Mouse (Mus musculus) midbrain, embryonic 12.5 days (tissue): ENCODE results near the gene Mga. TPM values are rescaled to one million over a fixed set of nuclear protein-coding genes. Genes with fewer than 3 reads are reported as not detected.

Experiments used
- ATAC-seq: fragments of 200-750 bp; cut with Nextera tagmentation; 2 replicates; pipeline ENCODE4 v1.8.0; 2017; ENCODE audit warnings: low read depth, moderate TSS enrichment, moderate library complexity; ENCODE audit not compliant: low FRiP score
- H3K27ac ChIP-seq: fragments of 300-500 bp; sonication (generic); replicated peaks from 2 replicates; pipeline ENCODE4 v1.5.1; 2016; ENCODE audit warnings: mild to moderate bottlenecking
- H3K27me3 ChIP-seq: fragments of 300-500 bp; sonication (generic); 2 replicates; pipeline ENCODE4 v1.6.1; 2016; ENCODE audit warnings: mild to moderate bottlenecking
- H3K36me3 ChIP-seq: fragments of 300-500 bp; sonication (generic); 2 replicates; pipeline ENCODE4 v1.6.1; 2016
- H3K4me1 ChIP-seq: fragments of 300-500 bp; sonication (generic); 2 replicates; pipeline ENCODE4 v1.6.1; 2016
- H3K4me2 ChIP-seq: fragments of 300-500 bp; sonication (generic); replicated peaks from 2 replicates; pipeline ENCODE4 v1.6.1; 2016; ENCODE audit warnings: mild to moderate bottlenecking, moderate library complexity
- H3K4me3 ChIP-seq: fragments of 300-500 bp; sonication (generic); 2 replicates; pipeline ENCODE4 v1.5.1; 2016; ENCODE audit warnings: mild to moderate bottlenecking
- H3K9ac ChIP-seq: fragments of 300-500 bp; sonication (generic); replicated peaks from 2 replicates; pipeline ENCODE4 v1.6.1; 2016; ENCODE audit warnings: mild to moderate bottlenecking, moderate library complexity
- H3K9me3 ChIP-seq: fragments of 300-500 bp; sonication (generic); 2 replicates; pipeline ENCODE4 v1.6.1; 2016; ENCODE audit warnings: mild to moderate bottlenecking
- WGBS: fragments of 180-500 bp; shearing (Covaris S2); methylation state at CpG from one replicate; pipeline ENCODE4 v1.1.7; 2016; 5-methylcytosine and 5-hydroxymethylcytosine counted together
- polyA plus RNA-seq: library from polyadenylated mRNA; unstranded; fragments of >200 nt; fragmentation: Nextera tagmentation; extraction: Ambion mirVana; gene quantifications from 2 replicates; pipeline ENCODE4 v1.2.1, GENCODE M21; 2016

Mga gene
- polyA plus RNA-seq, 1 experiment from 2014 or later, result 40.0 TPM

DNA sequence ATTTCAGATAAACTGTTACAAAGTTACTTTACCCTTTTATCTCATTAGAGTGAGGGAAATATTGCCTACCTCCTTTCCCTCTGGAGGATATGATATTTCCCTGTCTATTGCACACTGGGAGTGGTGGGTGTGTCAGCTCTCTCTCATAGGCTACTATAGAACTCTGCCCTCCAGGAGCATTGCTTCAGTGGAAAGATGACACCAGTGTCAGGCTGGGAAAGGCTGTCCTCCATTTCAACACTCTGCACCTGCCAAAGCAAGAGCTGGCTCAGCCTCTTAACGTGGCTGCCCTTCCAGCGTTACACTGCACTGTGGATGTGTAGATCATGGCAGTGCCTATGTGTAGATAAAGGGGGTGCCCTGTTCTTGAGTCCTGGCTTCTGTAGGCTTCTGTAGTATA lies 95.3 kb downstream of the Mga start:
- no peak overlapping the region for H3K9ac ChIP-seq
- H3K36me3 ChIP-seq, result no peaks in the 10 kb centered on the region
- H3K27ac ChIP-seq, result no peak overlapping the region
- ATAC-seq, result no peak
- H3K27me3 ChIP-seq, result no peaks in the 10 kb centered on the region
- no peaks in the 10 kb centered on the region for H3K4me1 ChIP-seq
- WGBS, result 94% methylated on average over 2 of the region's 2 CpGs
- no peak overlapping the region for H3K4me2 ChIP-seq
- no peak overlapping the region for H3K4me3 ChIP-seq
- no peaks in the 10 kb centered on the region for H3K9me3 ChIP-seq

DNA sequence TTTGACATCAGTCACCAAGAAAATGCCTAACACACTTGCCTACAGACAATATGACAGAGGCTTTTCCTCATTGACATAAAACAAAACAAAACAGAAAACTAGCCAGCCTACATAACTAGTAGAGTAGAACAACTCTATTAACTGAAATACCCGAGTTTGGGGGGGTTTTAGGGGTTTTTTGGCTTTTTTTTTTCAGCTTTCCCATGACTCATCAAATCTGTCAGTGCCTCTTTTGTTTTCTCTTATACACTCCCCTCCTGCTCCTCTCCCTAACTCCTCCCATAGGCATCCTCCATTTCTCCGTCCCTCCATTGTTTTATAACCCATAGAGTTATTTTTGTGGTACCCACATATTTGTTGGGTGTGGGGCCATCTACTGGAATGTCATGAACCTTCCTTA lies 96.5 kb downstream of the Mga start:
- Histone ChIP-seq H3K27ac (no peak overlapping the region), H3K4me2 (no peak overlapping the region), H3K9me3 (no peaks in the 10 kb centered on the region), H3K4me3 (no peak overlapping the region), H3K9ac (no peak overlapping the region), H3K4me1 (no peaks in the 10 kb centered on the region), H3K36me3 (no peaks in the 10 kb centered on the region), H3K27me3 (no peaks in the 10 kb centered on the region)
- no peak for ATAC-seq
- 58% methylated on average over 2 of the region's 2 CpGs for WGBS

DNA sequence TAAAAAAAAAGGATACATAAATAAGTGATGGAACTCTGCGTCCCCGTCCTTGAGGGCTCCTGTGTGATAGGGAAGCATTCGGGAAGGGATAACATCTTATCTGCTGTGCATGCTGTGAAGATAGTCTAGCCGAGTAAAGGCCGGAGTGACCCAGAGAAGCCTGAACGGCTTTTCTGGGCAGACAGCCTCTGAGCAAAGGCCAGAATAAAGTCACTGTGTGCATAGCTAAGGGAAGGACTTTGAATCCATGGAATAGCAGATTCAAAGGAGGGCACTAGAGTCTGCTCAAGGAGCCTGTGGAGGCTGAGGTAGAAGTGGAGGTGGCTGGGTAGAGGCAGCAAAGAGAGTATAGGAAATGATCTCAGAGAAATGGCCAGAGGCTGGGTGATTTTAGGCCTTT lies 97.8 kb downstream of the Mga start:
- H3K9me3 ChIP-seq, result no peaks in the 10 kb centered on the region
- ATAC-seq, result no peak
- WGBS, result 90% methylated on average over 6 of the region's 6 CpGs
- no peak overlapping the region for H3K4me3 ChIP-seq
- H3K27ac ChIP-seq, result no peak overlapping the region
- H3K4me2 ChIP-seq, result no peak overlapping the region
- H3K36me3 ChIP-seq, result no peaks in the 10 kb centered on the region
- H3K27me3 ChIP-seq, result no peaks in the 10 kb centered on the region
- H3K4me1 ChIP-seq, result no peaks in the 10 kb centered on the region
- H3K9ac ChIP-seq, result no peak overlapping the region

DNA sequence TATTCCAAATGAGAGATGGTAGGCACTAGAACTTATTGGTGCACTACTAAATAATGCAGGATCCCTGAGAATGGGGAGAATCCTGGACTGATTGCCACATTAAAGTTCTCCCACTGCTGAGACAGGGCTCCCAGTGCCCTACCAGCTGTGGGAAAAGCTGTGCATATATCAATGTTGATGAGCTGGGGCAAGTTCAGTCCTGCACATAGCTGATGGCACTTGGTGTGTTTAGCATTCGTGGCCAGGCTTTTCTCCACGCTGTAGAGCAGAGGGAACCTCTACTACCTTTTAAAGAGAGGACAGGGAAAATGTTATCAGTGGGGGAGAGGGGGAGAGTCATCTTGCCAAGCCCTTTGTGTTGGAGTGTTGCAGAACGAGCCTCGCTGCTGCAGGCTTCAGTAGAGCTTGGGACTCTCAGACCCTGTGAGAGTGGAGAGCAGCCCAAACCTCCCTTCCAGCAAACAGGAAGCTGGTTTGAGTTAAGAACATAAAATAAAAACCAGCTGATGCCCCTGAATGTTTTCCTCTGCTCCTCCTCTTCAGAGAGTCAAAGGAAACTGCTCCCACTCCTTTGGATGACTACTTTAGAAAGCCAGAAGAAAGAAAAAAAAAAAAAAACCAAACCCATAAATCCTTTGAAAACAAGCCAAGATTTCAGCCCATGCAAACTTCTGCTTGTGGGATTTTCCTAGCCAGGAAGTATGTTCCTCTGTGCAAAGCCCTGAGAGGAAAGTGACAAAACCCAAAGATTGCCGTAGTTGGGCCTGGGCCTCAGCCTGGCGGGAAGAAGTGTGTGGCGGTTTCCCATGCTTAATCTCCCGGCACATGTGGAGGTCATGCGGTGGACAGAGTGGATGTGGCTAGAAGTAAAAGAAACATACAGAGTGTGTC lies 98.6 kb downstream of the Mga start:
- Histone ChIP-seq H3K36me3 (no peaks in the 10 kb centered on the region), H3K4me2 (no peak overlapping the region), H3K9ac (no peak overlapping the region), H3K9me3 (no peaks in the 10 kb centered on the region), H3K27ac (no peak overlapping the region), H3K27me3 (no peaks in the 10 kb centered on the region), H3K4me3 (no peak overlapping the region), H3K4me1 (no peaks in the 10 kb centered on the region)
- ATAC-seq, result no peak
- WGBS, result 73% methylated on average over 9 of the region's 9 CpGs

GRCm38 (mm10) chr2:119997354-119997753 lies 100.3 kb downstream of the Mga start:
- H3K9ac ChIP-seq, result no peak overlapping the region
- WGBS, result 86% methylated on average over 4 of the region's 4 CpGs
- no peak overlapping the region for H3K4me3 ChIP-seq
- no peaks in the 10 kb centered on the region for H3K9me3 ChIP-seq
- no peaks in the 10 kb centered on the region for H3K27me3 ChIP-seq
- H3K4me1 ChIP-seq, result no peaks in the 10 kb centered on the region
- ATAC-seq, result no peak
- no peaks in the 10 kb centered on the region for H3K36me3 ChIP-seq
- no peak overlapping the region for H3K27ac ChIP-seq
- H3K4me2 ChIP-seq, result no peak overlapping the region

DNA sequence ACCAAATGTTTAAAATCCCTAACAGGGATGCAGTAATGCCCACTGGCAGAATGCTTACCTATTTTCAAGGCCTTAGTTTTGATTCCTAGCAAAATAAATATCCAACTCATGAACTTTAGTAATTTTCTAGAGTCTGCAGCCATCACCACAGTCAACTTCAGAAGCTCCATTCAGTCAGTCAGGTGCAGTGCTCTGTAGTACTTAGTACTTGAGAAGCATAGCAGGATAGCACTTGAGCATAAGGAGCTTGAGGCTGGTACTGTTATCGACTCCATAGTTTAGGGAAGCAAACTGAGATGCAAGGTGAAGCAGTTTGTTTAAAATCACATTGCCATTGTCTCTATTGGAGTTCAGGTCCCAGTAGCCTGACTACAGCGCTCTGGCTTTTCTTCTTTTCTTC lies 102.7 kb downstream of the Mga start:
- ATAC-seq, result no peak
- Histone ChIP-seq H3K4me2 (no peak overlapping the region), H3K4me3 (no peak overlapping the region), H3K36me3 (no peaks in the 10 kb centered on the region), H3K9ac (no peak overlapping the region), H3K27me3 (no peaks in the 10 kb centered on the region), H3K9me3 (no peaks in the 10 kb centered on the region), H3K27ac (no peak overlapping the region), H3K4me1 (no peaks in the 10 kb centered on the region)
- WGBS, result 99% methylated on average over 2 of the region's 2 CpGs

DNA sequence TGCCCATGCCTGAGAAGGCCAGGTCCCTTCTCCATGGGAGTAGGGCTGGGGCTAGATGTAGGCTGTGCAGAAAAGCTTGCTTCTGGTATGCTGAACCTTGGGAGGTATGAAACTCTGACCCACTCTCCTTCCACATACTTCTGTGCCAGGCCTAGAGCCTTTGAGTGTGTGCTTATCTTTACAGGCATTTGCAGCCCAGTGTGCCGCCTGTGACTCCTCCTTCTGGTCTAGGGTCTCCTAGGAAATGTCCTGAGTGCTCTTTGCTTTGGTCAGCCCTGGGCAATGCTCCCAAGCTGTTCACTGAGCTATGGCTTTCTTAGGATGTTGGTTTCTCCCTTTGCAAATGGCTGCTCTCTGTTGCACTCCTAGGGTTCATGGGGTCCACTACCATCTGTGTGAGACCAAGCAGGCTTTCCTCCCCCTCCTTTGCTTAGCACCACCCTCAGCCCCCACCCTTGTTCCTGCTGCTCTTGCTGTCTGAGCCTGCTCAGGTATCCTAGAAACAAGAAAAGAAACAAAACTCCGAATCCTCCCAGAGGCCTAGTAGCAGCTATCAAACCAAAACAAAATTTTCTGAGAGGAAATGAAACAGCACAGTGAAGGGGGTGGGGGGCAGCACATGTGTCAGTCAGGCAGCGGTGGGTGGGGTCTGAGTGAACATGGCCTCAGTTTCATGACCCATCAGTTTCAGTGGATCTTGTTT lies 104.0 kb downstream of the Mga start:
- Histone ChIP-seq H3K9ac (no peak overlapping the region), H3K36me3 (no peaks in the 10 kb centered on the region), H3K27me3 (no peaks in the 10 kb centered on the region), H3K4me3 (no peak overlapping the region), H3K4me2 (no peak overlapping the region), H3K4me1 (no peaks in the 10 kb centered on the region), H3K9me3 (no peaks in the 10 kb centered on the region), H3K27ac (no peak overlapping the region)
- WGBS, result 82% methylated on average over 3 of the region's 3 CpGs
- no peak for ATAC-seq

DNA sequence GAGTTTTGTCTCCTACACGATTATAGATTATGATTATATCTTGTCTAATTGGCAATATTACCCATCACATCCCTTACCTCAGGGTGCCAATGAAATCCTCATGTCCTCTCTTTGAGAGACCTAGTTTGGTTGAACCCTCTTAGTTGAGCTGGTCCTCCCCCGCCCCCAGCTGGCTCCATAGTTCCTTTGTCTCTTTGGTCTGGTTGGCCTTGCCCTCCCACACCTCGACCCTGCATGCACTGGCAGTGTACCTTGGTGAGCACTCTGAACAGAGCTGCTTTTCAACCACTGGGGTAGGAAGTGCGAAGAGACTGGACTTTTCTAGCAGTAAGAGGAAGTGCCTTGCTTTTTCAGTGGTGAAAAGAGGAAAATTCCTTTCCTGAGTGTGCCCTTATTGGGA lies 104.9 kb downstream of the Mga start:
- no peaks in the 10 kb centered on the region for H3K27me3 ChIP-seq
- no peaks in the 10 kb centered on the region for H3K36me3 ChIP-seq
- ATAC-seq, result no peak
- H3K4me1 ChIP-seq, result no peaks in the 10 kb centered on the region
- no peaks in the 10 kb centered on the region for H3K9me3 ChIP-seq
- 83% methylated on average over 4 of the region's 4 CpGs for WGBS
- no peak overlapping the region for H3K9ac ChIP-seq
- no peak overlapping the region for H3K27ac ChIP-seq
- H3K4me2 ChIP-seq, result no peak overlapping the region
- H3K4me3 ChIP-seq, result no peak overlapping the region

DNA sequence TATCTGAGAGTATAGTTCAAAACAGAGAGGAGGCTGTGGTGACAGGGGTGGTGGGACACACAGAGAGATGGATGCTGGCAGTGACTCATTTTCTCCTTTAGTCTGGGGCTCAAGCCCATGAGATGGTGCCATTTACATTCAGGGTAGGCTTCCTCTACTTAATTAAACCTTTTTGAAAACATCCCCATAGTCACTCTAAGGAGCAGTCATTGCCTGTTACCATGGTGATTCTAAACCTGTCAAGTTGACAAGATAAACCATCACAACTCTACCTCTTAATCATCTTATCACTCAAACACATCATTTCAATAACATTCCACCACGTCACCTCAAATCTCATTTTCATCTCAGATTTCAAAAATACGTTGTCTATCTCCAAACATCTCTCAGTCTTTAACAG lies 106.9 kb downstream of the Mga start:
- Histone ChIP-seq H3K9me3 (no peaks in the 10 kb centered on the region), H3K4me3 (no peak overlapping the region)
- 83% methylated on average over 2 of the region's 2 CpGs for WGBS

GRCm38 (mm10) chr2:120006696-120007095 lies 109.7 kb downstream of the Mga start:
- no peak overlapping the region for H3K9ac ChIP-seq
- H3K27ac ChIP-seq, result no peak overlapping the region
- H3K27me3 ChIP-seq, result no peaks in the 10 kb centered on the region
- 0 out of 2 replicates have a peak, but pooled peaks cover 4% of the 10 kb centered on the region for H3K36me3 ChIP-seq
- no peaks in the 10 kb centered on the region for H3K9me3 ChIP-seq
- no peak overlapping the region for H3K4me3 ChIP-seq
- H3K4me1 ChIP-seq, result no peaks in the 10 kb centered on the region
- WGBS, result 95% methylated on average over 7 of the region's 7 CpGs
- no peak for ATAC-seq
- H3K4me2 ChIP-seq, result no peak overlapping the region

More for the DNA sequence above, 106.9 kb downstream of the Mga start:
- Histone ChIP-seq H3K9ac (no peak overlapping the region), H3K36me3 (no peaks in the 10 kb centered on the region), H3K27ac (no peak overlapping the region), H3K4me1 (no peaks in the 10 kb centered on the region), H3K4me2 (no peak overlapping the region), H3K27me3 (no peaks in the 10 kb centered on the region)
- ATAC-seq, result no peak

- Histone ChIP-seq H3K36me3 (peaks cover 7% of the 10 kb centered on the region; the same call in 1 of the 2 replicates), H3K27ac (no peak overlapping the region), H3K4me1 (no peaks in the 10 kb centered on the region), H3K9ac (no peak overlapping the region), H3K9me3 (no peaks in the 10 kb centered on the region), H3K27me3 (no peaks in the 10 kb centered on the region), H3K4me2 (no peak overlapping the region), H3K4me3 (no peak overlapping the region)
- WGBS, result 89% methylated on average over 4 of the region's 4 CpGs
- no peak for ATAC-seq
Measured at GRCm38 (mm10) chr2:120007680-120008210, 110.7 kb downstream of the Mga start.

GRCm38 (mm10) chr2:120008672-120009071 lies 111.6 kb downstream of the Mga start:
- no peak for ATAC-seq
- Histone ChIP-seq H3K27ac (no peak overlapping the region), H3K4me2 (no peak overlapping the region), H3K4me3 (no peak overlapping the region), H3K9ac (no peak overlapping the region), H3K4me1 (no peaks in the 10 kb centered on the region), H3K36me3 (peaks cover 12% of the 10 kb centered on the region; the same call in 1 of the 2 replicates), H3K9me3 (no peaks in the 10 kb centered on the region), H3K27me3 (no peaks in the 10 kb centered on the region)
- 75% methylated on average over 4 of the region's 4 CpGs for WGBS
